Mouse (Mus musculus) forebrain, embryonic 14.5 days (tissue): Measurements from ENCODE around the gene Cmtm4. TPM values are rescaled to one million over a fixed set of nuclear protein-coding genes. Genes with fewer than 3 reads are reported as not detected.

Experiments used
- ATAC-seq: fragments of 200-750 bp; cut with Nextera tagmentation; 2 replicates; pipeline ENCODE4 v1.8.0; 2017; ENCODE audit warnings: mild to moderate bottlenecking, moderate library complexity
- DNase-seq: peaks from one replicate; pipeline ENCODE4 v3.0.0-alpha.2; 2015; ENCODE audit warnings: low spot score
- H3K27ac ChIP-seq: fragments of 300-500 bp; sonication (generic); 2 replicates; pipeline ENCODE4 v1.5.1; 2014; ENCODE audit warnings: low read depth, mild to moderate bottlenecking, control low read depth, low read length, moderate library complexity
- H3K27me3 ChIP-seq: fragments of 300-500 bp; sonication (generic); replicated peaks from 2 replicates; pipeline ENCODE4 v1.6.1; 2014; ENCODE audit warnings: low read length, control low read depth, mixed read lengths; ENCODE audit not compliant: control insufficient read depth, insufficient read depth
- H3K36me3 ChIP-seq: fragments of 300-500 bp; sonication (generic); 2 replicates; pipeline ENCODE4 v1.6.1; 2014; ENCODE audit warnings: low read length, control low read depth; ENCODE audit not compliant: control insufficient read depth, insufficient read depth
- H3K4me1 ChIP-seq: fragments of 300-500 bp; sonication (generic); 2 replicates; pipeline ENCODE4 v1.6.1; 2014; ENCODE audit warnings: antibody characterized with exemption, low read length, control low read depth; ENCODE audit not compliant: control insufficient read depth, insufficient read depth
- H3K4me2 ChIP-seq: fragments of 300-500 bp; sonication (generic); 2 replicates; pipeline ENCODE4 v1.6.1; 2014; ENCODE audit warnings: mild to moderate bottlenecking, control low read depth, low read length
- H3K4me3 ChIP-seq: fragments of 300-500 bp; sonication (generic); 2 replicates; pipeline ENCODE4 v1.5.1; 2014; ENCODE audit warnings: low read depth, low read length, control low read depth
- H3K9ac ChIP-seq: fragments of 300-500 bp; sonication (generic); 2 replicates; pipeline ENCODE4 v1.6.1; 2014; ENCODE audit warnings: mild to moderate bottlenecking, low read length, control low read depth, moderate library complexity
- H3K9me3 ChIP-seq: fragments of 300-500 bp; sonication (generic); replicated peaks from 2 replicates; pipeline ENCODE4 v1.6.1; 2016; ENCODE audit warnings: low read length, control low read depth, mixed read lengths; ENCODE audit not compliant: control insufficient read depth
- WGBS: fragments of 180-500 bp; shearing (Covaris S2); extraction: QIAGEN DNeasy Blood & Tissue Kit; methylation state at CpG from one replicate; pipeline ENCODE4 v1.1.7; 2014; 5-methylcytosine and 5-hydroxymethylcytosine counted together
- polyA plus RNA-seq: library from polyadenylated mRNA; unstranded; fragments of >200 nt; fragmentation: Nextera tagmentation; extraction: Ambion mirVana; gene quantifications from 2 replicates; pipeline ENCODE4 v1.2.1, GENCODE M21; 2014

Gene Cmtm4
- 3.5 and 3.7 TPM in 2 replicates for polyA plus RNA-seq

DNA sequence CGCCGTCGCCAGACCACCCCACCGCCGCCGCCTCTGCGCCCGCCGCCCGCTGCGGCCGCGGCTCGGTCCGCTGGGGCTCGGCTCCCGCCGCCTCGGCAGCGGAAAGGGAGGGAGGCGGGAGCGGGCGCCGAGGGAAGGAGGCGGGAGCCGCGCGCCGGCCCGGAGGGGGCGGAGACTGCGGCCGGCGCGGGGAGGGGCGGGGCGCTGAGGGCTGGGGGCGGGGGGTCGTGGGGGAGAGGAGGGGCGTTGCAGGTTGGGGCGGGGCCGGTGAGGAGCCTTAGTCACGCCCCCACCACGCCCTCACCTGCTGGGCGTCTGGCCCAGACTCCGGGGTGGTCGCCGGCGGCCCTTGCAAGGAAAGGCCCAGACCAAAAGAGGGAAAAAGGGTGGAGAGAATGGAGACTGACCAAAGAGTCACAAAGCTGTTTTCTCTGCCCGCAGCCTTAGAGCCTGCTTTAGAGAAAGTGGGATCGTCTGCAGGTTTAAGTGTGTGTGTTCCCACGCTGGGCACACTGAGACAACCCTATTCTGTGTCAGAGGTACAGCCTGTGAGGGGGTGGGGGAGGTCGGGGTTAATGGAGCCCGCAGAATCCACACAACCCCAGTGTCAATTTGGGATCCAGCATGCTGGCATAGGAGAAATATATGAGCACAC is at the start of gene Cmtm4:
Gene Cmtm4 (minus strand): TSS at position 105 of the 655 bp plus-strand sequence.
- DNase-seq (peak; percentile 68), ATAC-seq (peak; percentile 87)
- H3K36me3 ChIP-seq: no peaks in the 10 kb centered on the region
- peak within 1 kb of the TSS; percentile 94 for H3K4me2 ChIP-seq
- H3K27ac ChIP-seq: peak within 1 kb of the TSS; percentile 68; the same call in 1 of the 2 replicates
- peaks cover 15% of the 10 kb centered on the region for H3K4me1 ChIP-seq
- 6% methylated on average over 16 of the region's 54 CpGs for WGBS
- no peaks in the 10 kb centered on the region for H3K27me3 ChIP-seq
- peak within 1 kb of the TSS; percentile 77 for H3K4me3 ChIP-seq
- no peaks in the 10 kb centered on the region for H3K9me3 ChIP-seq
- H3K9ac ChIP-seq: peak within 1 kb of the TSS; percentile 87

DNA sequence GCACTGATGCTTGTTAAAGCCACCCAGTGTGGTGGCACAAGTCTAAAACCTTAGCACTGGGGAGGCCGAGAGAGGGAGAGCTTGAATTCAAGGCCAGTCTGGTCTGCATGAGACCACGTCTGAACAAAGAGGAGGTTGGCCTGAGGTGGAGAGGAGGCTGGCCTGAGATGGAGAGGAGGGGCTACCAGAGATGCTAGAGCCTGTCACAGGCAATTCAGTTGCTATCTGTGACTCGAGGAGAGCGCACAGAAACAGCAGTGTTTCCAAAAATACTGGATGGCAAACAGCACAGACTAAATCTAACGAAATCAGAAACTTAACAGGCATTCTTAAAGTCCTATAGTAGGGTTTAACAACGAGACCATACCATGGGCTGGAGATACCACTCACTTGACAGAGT is 49.6 kb upstream of the Cmtm4 start:
- Histone ChIP-seq H3K4me2 (no peak overlapping the region), H3K9ac (no peak overlapping the region), H3K27ac (no peak overlapping the region), H3K9me3 (no peaks in the 10 kb centered on the region), H3K27me3 (no peaks in the 10 kb centered on the region), H3K4me3 (no peak overlapping the region), H3K4me1 (peaks cover 10% of the 10 kb centered on the region), H3K36me3 (peaks cover 8% of the 10 kb centered on the region)
- ATAC-seq: no peak
- WGBS: 58% methylated on average over 6 of the region's 6 CpGs
- DNase-seq: no peak

DNA sequence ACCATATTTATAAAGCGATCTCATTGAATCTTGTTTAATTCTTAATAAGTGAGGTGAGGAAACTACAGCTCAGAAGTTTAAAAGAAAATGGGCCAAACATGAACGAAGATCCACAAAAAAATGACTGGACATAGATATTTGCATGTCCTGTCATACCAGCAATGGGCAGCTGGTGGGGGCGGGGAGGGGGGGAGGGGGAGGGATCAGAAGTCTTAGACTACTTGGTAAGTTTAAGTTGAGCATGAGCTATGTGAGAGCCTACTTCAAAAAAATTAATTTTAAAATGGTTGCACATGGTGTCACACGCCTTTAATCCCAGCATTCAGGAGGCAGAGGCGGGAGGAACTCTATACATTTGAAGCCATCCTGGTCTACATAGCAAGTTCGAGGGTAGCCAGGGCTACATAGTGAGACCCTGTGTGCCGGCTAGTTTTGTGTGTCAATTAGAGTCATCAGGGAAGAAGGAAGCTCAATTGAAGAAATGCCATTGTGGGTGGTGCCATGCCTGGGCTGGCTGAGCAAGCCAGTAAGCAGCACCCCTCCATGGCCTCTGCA is 47.6 kb upstream of the Cmtm4 start:
- Histone ChIP-seq H3K9me3 (no peaks in the 10 kb centered on the region), H3K4me3 (peak overlapping the region; percentile 96), H3K36me3 (peaks cover 28% of the 10 kb centered on the region), H3K9ac (peak overlapping the region; percentile 98), H3K27ac (peak overlapping the region; percentile 89; the same call in 1 of the 2 replicates), H3K4me2 (peak overlapping the region; percentile 93; the same call in 1 of the 2 replicates), H3K27me3 (no peaks in the 10 kb centered on the region), H3K4me1 (peaks cover 10% of the 10 kb centered on the region)
- DNase-seq: no peak
- WGBS: 67% methylated on average over 7 of the region's 7 CpGs
- peak; percentile 33 for ATAC-seq

DNA sequence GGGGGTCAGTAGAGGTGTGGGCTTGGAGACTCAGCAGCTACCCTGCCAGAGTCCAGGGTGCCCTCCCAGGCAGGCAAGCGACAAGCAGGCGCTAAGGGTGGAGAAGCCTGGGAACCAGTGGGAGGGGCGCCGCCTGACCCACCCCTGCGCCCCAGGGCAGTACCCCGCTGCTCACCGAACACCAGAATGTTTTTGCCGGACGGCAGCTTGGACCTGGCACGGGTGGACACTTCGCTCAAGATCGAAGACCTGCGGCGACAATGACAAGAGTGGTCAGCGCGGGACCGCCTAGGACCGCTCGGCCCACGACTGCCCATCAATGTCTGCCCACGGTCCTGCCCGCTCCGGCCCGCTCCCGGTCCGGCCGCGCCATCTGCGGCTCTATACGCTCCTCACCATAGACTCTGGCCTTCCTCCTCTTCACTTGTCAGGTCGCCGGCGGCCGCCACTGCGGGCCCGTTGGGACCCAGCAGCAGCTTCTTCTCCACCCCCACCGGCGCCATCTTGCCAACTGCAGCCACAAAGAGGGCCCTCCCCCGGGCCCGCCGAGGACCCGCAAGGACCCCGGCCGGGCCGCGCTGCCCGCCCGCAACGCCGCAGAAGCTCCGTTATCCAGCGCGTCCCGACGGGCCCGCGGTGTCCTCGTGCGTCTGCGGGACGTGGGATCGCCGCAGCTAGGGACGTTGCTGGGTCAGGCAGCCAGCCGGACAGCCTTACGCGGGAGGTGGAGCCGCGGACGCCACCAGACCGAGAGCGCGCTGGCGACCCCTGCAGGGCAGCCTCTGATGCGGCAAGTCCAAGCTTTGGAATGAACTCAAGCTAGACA is 46.9 kb upstream of the Cmtm4 start, which contains the start of gene Dync1li2:
Gene Dync1li2 (minus strand): TSS at position 749 of the 826 bp plus-strand sequence.
- Histone ChIP-seq H3K4me1 (peaks cover 10% of the 10 kb centered on the region), H3K36me3 (peaks cover 32% of the 10 kb centered on the region), H3K4me3 (peak within 1 kb of the TSS; percentile 96), H3K4me2 (peak within 1 kb of the TSS; percentile 93), H3K9ac (peak within 1 kb of the TSS; percentile 98), H3K27ac (peak within 1 kb of the TSS; percentile 89), H3K27me3 (no peaks in the 10 kb centered on the region), H3K9me3 (no peaks in the 10 kb centered on the region)
- WGBS: under 1% methylated on average over 74 of the region's 75 CpGs
- DNase-seq: peak; percentile 92
- ATAC-seq: peak; percentile 90

DNA sequence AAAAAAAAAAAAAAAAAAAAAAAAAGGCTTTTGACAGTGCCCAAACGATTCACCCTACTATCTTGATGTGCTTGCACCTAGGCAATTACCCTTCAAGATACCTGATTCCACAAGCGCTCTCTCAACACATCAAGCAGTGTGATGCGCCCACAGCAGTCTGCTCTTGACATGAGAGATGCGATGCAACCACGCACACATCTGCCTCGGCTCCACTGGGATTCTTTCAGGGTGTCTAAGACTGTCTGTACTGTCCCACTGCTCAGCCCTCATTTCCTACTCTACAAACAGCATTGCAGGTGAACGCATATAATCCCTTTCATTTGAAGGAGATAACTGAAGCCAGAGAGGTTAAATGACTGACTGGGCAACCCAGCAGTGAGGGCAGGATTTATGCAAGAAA is 46.0 kb upstream of the Cmtm4 start:
- H3K4me1 ChIP-seq: peaks cover 10% of the 10 kb centered on the region
- H3K27me3 ChIP-seq: no peaks in the 10 kb centered on the region
- no peak overlapping the region for H3K27ac ChIP-seq
- ATAC-seq (no peak), DNase-seq (no peak)
- H3K4me2 ChIP-seq: peak overlapping the region; percentile 93
- H3K36me3 ChIP-seq: peaks cover 41% of the 10 kb centered on the region
- no peaks in the 10 kb centered on the region for H3K9me3 ChIP-seq
- H3K9ac ChIP-seq: peak overlapping the region; percentile 98
- H3K4me3 ChIP-seq: peak overlapping the region; percentile 96
- WGBS: 63% methylated on average over 7 of the region's 7 CpGs

DNA sequence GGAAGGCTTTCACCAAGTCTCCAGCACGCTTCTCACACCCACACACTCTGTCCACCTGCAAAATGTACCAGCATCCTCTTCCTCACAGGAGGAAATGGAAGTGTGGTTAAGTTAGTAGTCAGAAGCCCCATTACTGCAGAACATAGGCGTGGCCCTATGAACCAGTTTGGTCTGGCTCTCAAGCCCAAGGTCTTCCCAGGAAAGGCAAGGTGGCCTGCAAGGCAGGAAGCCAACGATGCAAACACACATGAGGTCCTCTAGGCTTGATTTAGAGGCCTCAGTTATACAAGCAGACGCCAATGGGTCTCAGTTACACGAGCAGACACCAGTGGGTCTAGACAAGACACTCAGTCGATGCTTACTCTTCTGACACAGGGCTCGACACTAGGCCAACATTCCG is 43.9 kb upstream of the Cmtm4 start:
- Histone ChIP-seq H3K4me1 (peaks cover 19% of the 10 kb centered on the region), H3K27me3 (no peaks in the 10 kb centered on the region), H3K4me3 (no peak overlapping the region)

DNA sequence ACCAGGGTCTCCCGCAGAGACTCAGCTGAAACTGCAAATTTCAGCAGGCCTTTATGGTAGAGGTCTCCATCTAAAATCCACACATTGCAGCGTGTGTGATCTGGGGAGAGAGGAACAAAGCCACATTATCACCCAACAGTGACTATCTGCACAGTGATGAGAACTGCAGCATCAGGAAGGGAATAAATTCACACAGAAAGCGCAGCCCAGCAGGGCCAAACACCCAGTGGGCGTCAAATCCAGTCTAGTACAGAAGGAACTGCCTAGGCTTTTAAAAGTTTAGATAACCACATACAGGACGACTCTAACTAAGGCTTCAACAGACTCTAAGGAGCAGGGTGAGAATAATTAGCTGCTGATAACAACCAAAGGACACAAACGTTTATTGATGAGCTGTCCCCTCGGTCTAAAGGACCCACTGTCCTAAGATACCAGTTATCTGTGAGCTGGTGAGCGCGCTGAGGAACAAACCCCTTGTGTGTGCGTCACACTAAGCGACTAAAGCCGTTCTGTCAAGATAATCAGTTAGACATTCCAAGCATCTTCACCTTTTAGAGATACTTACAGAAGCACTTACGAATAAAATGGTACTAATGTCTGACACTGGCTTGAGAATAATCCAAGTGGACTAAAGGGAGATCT is 42.0 kb upstream of the Cmtm4 start:
- 90% methylated on average over 13 of the region's 13 CpGs for WGBS
- ATAC-seq: no peak
- no peak for DNase-seq
- Histone ChIP-seq H3K4me3 (no peak overlapping the region), H3K27ac (no peak overlapping the region), H3K4me1 (peaks cover 19% of the 10 kb centered on the region), H3K27me3 (no peaks in the 10 kb centered on the region), H3K9me3 (no peaks in the 10 kb centered on the region), H3K4me2 (no peak overlapping the region), H3K9ac (no peak overlapping the region), H3K36me3 (peaks cover 79% of the 10 kb centered on the region)

More for the DNA sequence above, 43.9 kb upstream of the Cmtm4 start:
- H3K4me2 ChIP-seq: no peak overlapping the region
- DNase-seq: no peak
- WGBS: 97% methylated on average over 8 of the region's 8 CpGs
- peaks cover 60% of the 10 kb centered on the region for H3K36me3 ChIP-seq
- no peak overlapping the region for H3K9ac ChIP-seq
- no peak overlapping the region for H3K27ac ChIP-seq
- no peaks in the 10 kb centered on the region for H3K9me3 ChIP-seq
- no peak for ATAC-seq

DNA sequence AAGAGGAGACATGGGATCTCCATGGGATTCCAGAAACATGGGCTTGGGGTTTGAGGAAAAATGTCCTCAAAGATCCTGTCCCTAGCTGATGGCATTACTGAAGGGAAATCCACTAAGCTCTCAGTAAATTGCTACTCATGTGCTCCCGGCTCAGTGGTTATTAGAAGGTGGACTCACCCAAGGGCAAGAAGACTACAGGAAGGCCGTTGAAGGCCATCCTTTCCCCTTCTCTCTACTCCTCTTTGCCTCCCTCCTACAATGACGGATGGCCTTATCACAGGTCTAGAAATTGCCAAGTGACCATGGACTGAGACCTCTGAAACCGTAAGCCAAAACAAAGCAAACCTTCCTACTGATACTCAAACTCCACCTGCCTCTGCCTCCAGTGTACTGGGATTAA is 41.0 kb upstream of the Cmtm4 start:
- Histone ChIP-seq H3K4me1 (peaks cover 18% of the 10 kb centered on the region), H3K4me2 (no peak overlapping the region), H3K27ac (peak overlapping the region; percentile 84), H3K9me3 (no peaks in the 10 kb centered on the region), H3K27me3 (no peaks in the 10 kb centered on the region), H3K36me3 (peaks cover 89% of the 10 kb centered on the region), H3K9ac (peak overlapping the region; percentile 45; the same call in 1 of the 2 replicates), H3K4me3 (no peak overlapping the region)
- ATAC-seq: no peak
- no peak for DNase-seq
- 91% methylated on average over 4 of the region's 4 CpGs for WGBS
